Mouse (Mus musculus): ENCODE measurements around the gene Olfr273.

- no peak for TF ChIP-seq EP300 (optimal IDR thresholded peaks at IDR 0.05)
- TF ChIP-seq CTCF (IDR thresholded peaks at IDR 0.05; ENCODE audit: low read depth): no peak
Measured at GRCm38 (mm10) chr4:52849039-52849635, 9.9 kb downstream of the Olfr273 start.
